Mouse (Mus musculus): ENCODE results near the gene Klhl30.

Gene Klhl30

GRCm38 (mm10) chr1:91350841-91351240, at the start of gene Klhl30:
Gene Klhl30, plus strand, starts transcription at chr1:91351016.
- in situ Hi-C loops (cut with MboI), result no loop called here

- in situ Hi-C loops (cut with MboI), result no loop called here
Measured at GRCm38 (mm10) chr1:91301206-91301920, 49.5 kb upstream of the Klhl30 start.

GRCm38 (mm10) chr1:91302021-91302420, 48.8 kb upstream of the Klhl30 start:
- in situ Hi-C loops (cut with MboI), result no loop called here

DNA sequence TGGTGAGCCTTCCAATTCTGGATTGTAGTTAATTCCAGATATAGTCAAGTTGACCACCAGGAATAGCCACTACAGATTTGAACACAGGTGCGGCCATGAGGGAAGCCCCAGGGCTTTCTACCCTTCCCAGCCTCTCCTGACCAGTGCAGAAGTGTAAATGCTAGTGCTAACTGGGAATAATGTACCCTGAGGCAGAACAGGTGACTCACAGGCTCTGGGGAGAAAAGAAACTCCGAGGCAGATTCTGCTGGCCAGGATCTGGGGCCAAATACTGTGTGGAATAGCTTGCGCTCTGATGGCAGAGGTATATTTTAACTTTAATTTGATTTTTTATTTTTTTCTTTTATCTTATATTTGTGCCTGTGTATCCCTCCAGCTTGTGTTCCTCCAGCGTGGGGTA, 46.2 kb upstream of the Klhl30 start:
- in situ Hi-C loops (cut with MboI), result no loop called here

- in situ Hi-C loops (cut with MboI), result no loop called here
Measured at GRCm38 (mm10) chr1:91309366-91310085, 41.3 kb upstream of the Klhl30 start.

- in situ Hi-C loops (cut with MboI), result no loop called here
Measured at GRCm38 (mm10) chr1:91312273-91312672, 38.5 kb upstream of the Klhl30 start.

DNA sequence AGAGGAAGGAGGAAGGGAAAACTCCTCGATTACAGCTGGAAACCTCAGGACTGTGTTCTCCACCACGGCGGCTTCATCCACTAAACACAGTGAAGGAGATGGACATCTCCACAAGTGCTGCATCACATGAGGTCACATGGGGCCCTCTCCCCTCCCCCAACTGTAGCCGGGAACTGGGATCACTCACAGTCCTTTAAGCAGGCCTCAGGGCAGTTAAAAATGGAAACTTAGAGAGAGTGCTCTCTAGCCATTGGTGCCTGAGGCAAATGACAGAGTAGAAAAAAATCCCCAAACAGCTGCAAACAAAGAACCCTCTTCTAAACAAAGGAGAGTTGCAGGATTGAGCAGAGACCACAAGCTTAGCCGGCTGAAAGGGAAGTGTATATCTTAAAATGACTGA, 37.6 kb upstream of the Klhl30 start:
- in situ Hi-C loops (cut with MboI), result no loop called here

- in situ Hi-C loops (cut with MboI), result no loop called here
Measured at GRCm38 (mm10) chr1:91317656-91318055, 33.2 kb upstream of the Klhl30 start.

DNA sequence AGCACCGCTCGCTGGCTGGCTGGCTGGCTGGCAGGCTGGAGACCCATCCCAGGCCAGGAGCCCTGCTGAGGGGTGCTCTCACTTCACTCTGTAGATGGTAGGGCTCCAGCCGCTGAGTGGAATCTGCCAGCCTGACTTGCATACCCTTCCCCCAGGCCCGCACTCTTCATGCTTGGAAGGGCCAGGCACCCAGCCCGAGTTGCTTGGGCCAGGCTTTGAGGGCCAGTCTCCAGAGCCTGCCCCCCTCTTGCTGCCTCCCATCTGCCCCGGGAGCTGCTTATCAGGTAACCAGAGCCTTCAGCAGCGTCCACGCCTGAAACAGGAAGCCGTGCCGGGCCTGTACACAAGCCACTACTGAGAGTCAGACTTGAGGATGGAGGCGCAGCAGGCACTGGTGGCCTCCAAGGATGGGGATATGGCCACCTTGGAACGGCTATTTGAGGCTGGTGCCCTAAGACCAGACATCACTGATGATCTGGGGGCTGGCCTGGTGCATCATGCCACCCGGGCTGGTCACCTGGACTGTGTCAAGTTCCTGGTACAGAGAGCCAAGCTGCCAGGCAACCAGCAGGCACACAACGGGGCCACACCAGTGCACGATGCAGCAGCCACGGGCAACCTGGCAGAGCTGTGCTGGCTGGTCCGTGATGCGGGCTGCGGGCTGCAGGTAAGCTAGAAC, 28.9 kb upstream of the Klhl30 start, which contains the start of gene Espnl:
Gene Espnl (plus strand): TSS at position 316 of the 679 bp plus-strand sequence.
- in situ Hi-C loops (cut with MboI), result no loop called here

GRCm38 (mm10) chr1:91324646-91325045, 26.2 kb upstream of the Klhl30 start:
- in situ Hi-C loops (cut with MboI), result no loop called here

GRCm38 (mm10) chr1:91325488-91326042, 25.3 kb upstream of the Klhl30 start:
- in situ Hi-C loops (cut with MboI), result no loop called here

DNA sequence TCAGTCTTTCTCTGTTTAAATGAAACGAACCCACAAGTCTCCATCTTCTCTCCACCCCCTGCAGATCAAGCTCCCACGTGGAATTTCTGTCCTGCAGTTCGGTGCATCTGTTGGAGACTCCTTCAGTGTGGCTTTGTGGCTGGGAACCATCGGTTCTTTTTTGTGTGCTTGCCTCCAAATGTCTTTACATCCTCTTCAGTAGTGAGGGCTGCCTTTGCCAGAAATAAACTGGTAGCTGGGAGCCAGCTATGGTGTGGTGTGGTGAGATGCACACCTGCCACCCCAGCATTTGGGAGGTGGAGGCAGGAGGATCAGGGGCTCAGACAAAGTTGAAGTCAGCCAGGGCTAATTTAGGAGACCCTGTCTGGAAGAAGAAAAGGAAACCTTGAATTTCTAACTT, 18.7 kb upstream of the Klhl30 start:
- in situ Hi-C loops (cut with MboI), result no loop called here

DNA sequence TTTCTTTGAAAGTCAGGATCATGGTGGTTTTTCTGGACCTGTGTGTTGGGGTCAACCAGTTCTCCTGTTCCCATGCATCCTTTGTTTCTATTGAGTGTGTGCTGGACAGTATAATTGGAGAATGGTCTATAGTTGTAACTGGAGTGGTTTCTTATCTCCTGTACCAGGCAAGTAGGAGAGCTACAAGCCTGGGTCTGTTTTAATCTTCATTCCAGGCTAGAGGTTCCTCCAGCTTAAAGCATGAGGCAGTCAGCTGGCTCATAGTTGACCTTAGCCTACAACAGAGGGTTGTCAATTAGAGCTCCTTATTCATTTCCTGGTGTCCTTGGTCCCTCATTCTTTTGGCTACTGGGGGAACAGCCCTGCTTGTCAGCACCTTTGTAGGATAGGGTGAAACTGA, 17.2 kb upstream of the Klhl30 start:
- in situ Hi-C loops (cut with MboI), result no loop called here

GRCm38 (mm10) chr1:91337355-91337754, 13.5 kb upstream of the Klhl30 start:
- in situ Hi-C loops (cut with MboI), result no loop called here

GRCm38 (mm10) chr1:91344001-91344400, 6.8 kb upstream of the Klhl30 start:
- in situ Hi-C loops (cut with MboI), result no loop called here

- in situ Hi-C loops (cut with MboI), result no loop called here
Measured at GRCm38 (mm10) chr1:91344921-91345685, 5.7 kb upstream of the Klhl30 start.

DNA sequence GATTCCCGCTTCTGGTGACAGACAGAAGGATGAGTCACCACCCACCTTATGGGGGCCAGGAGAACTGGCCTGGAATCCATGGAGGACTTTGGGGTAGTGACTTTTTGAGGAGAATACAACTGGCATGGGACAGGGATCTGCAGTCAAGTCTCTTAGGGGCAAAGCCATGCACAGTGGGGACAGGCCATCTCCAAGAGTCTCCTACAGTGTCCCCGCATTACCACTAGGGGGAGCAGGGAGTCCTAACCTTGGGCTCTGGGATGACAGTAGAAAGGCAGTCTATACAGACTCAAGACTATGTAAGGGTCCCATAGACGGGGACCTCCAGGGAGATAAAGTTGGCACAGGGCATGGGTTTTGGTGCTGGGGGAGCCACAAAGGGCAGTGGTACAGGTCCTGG, 3.9 kb upstream of the Klhl30 start:
- in situ Hi-C loops (cut with MboI), result no loop called here

DNA sequence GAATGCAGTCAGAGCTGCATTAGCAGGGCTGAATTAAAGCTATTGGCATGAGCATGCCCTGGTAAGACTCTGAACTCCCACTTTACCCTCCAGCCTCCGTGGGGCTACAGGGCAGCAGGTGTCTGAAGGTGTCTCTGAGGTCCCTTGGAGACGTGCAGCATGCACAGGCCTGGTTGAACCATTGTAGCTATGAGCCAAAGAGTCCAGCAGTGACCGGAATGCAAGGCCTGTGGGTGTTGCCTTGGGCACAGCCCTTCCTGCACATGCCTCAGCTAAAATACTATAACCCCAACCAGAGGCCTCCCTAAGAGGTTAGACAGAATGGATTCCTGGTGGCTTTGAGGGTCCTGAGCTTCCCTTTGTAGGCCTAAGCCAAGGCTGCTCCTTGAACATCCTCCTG, 433 bp downstream of the Klhl30 start:
- in situ Hi-C loops (cut with MboI), result no loop called here

- in situ Hi-C loops (cut with MboI), result no loop called here
Measured at GRCm38 (mm10) chr1:91352277-91352676, 1.5 kb downstream of the Klhl30 start.

DNA sequence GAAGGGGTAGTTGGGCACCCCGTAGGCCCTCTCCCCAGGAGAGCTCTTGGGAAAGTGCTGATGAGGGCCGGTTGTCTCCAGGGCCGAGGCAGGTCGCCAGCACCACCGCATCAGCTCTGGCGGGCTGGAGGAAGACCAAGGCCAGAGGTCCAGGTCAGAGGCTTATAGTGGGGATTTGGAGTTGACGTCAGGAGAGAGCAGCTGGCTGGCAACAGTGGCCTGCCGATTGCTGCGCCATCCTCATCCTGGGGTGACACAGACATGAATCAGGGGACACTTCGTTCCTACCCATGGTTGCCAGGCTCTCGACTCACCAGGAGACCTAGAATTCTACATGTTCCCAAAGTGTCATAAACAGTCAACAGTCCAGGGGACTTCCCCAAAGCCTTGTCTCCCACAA, 5.3 kb downstream of the Klhl30 start:
- in situ Hi-C loops (cut with MboI), result no loop called here

DNA sequence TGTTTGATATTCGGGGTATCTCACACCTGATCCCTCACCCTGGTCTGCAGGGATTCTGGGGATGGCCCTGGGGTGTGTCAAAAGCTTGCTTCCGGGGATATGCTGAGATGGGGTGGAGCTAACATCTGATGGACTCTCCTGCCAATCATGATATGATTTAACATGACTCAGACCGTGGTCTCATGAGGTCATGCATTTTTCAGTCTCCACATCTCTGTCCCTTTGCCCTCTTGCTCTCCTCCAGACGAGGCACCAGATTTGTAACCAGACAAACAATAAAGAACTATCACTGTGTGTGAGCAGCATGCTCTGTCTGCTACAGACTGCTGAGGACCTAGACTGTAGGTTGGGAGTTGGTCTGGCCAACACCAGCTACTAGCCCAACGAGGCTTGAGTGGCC, 11.3 kb downstream of the Klhl30 start:
- in situ Hi-C loops (cut with MboI), result no loop called here
